Mouse (Mus musculus) adrenal gland, adult (tissue): ENCODE measurements around the gene Jmjd1c.

ENCODE experiments used
- DNase-seq, 2 experiments: peaks; one replicate each; pipeline ENCODE4 v3.0.0; 2022 to 2023; ENCODE audit warnings: low spot score in 1 of 2; ENCODE audit not compliant: inconsistent age in 2 of 2

The Jmjd1c gene

DNA sequence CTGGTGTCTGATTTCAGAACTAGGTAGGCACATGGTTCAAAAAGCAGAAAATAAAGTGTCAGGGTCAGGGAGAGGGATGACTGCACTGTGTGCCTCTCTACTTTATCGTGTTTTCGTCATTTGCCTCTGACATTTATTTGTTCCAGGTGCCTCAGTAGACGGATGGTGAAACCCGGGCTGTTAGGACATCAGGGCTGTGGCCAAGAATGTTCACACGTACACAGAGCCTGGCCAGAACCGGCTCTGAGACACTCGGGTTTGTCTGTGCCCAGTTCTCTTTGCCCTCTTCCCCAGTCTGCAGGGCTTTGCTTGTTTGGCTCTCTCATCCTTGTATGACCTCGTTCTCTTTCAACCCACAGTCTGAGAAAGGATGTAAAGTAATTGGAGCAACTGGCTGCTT is 195.2 kb downstream of the Jmjd1c start:
- peak; percentile 29 to 75 for DNase-seq

DNA sequence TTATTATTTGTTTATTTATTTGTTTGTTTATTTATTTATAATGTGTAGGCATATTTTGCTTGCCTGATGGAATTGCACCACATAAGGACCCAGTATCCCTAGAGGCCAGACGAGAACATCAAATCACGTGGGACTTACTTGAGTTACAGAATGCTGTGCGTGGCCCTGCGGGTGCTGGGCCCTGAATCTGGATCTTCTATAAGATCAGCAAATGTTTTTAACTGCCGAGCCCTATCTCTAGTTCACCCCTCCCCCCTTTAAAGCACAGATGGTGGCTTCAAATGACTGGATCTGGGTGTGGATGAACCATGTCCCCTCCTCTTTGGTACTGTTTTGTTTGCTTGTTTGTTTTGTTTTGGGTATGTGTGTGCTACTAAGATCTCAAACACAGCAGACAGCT is 199.4 kb downstream of the Jmjd1c start:
- DNase-seq: no peak

- no peak for DNase-seq
Measured at GRCm38 (mm10) chr10:67295938-67296466, 200.1 kb downstream of the Jmjd1c start.

GRCm38 (mm10) chr10:67296482-67297152 is 200.7 kb downstream of the Jmjd1c start:
- DNase-seq: no peak

- DNase-seq: no peak
Measured at GRCm38 (mm10) chr10:67297175-67297855, 201.4 kb downstream of the Jmjd1c start.

DNA sequence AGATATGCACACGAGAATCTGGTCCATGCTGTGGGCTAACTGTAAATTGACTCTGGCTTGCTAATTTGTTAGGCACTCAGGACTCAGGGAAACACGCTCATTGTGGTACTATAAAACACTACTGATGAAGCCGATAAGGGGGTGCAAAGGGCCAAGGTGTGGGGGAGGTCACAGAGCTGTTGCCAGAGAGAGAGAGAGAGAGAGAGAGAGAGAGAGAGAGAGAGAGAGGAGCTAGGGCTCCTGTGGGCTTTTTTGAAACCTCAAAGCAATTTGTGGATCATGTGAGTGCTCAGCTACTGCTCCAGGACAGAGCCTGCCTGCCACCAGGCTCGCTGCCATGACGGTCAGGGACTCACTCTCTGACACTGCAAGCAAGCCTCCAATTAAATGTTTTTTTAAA is 202.9 kb downstream of the Jmjd1c start:
- DNase-seq: peak; percentile 25 to 60

DNA sequence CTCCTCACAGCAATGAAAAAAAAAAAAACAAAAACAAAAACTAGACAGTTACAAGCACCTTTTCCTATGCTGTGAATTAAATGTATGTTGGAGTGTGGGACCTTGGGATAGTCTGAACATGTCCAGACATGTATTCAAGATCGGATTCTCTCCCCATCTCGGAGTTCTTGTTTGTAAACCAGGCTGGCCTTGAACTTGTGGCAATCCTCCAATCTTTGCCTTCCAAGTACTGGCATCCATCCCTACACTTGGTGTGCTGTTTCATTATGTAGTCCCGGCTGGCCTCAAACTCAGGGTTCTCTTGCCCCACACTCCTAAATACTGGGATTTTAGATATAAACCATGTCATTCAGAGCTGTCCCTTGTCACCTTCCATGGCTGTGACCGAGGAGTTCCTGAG is 203.4 kb downstream of the Jmjd1c start:
- DNase-seq: peak; percentile 47 to 81

DNA sequence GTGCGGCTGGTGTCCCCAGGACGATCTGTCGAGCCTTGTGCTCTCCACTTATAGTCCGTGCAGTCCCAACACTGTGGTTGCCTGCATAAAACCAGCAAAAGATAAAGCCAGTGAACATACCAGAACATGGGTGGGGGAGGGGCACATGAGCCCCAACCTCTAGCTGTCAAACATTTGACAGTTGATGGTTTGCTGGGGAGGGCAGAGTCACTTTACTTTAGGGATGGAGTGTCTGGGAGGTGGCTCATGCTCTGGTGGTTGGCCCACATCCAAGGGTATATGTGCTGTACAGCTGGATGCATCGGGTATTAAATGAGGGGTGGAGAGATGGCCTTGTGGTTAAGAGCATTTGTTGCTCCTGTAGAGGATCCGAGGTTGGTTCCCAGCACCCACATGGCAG is 205.1 kb downstream of the Jmjd1c start:
- no peak for DNase-seq

GRCm38 (mm10) chr10:67302340-67302739 is 206.4 kb downstream of the Jmjd1c start:
- no peak for DNase-seq
